Mouse (Mus musculus) small intestine, adult 2 months (tissue): Measurements from ENCODE around the gene Hnrnpab.

Experiments
- CTCF ChIP-seq: fragments of 200-500 bp; IDR thresholded peaks from 2 replicates; pipeline ENCODE4 v1.5.1; 2012; ENCODE audit warnings: low read depth, mild to moderate bottlenecking, control low read depth, inconsistent platforms, low read length, moderate library complexity, mixed read lengths; ENCODE audit not compliant: insufficient replicate concordance, insufficient read length; ENCODE audit errors: extremely low read depth
- POLR2A ChIP-seq: fragments of 200-500 bp; IDR thresholded peaks from 2 replicates; pipeline ENCODE4 v1.6.1; 2012; ENCODE audit warnings: low read depth, mild to moderate bottlenecking, control low read depth, inconsistent platforms, low read length, moderate library complexity

GRCm38 (mm10) chr11:51591915-51592314 lies 14.7 kb downstream of the Hnrnpab start:
- TF ChIP-seq POLR2A: no peak
- no peak for TF ChIP-seq CTCF
